Mouse (Mus musculus): ENCODE measurements around the gene Pagr1a. TPM values are rescaled to one million over a fixed set of nuclear protein-coding genes. Genes with fewer than 3 reads are reported as not detected.

Pagr1a gene
- total RNA-seq, 2 experiments from 2014 or later: 25.4 to 28.8 TPM

DNA sequence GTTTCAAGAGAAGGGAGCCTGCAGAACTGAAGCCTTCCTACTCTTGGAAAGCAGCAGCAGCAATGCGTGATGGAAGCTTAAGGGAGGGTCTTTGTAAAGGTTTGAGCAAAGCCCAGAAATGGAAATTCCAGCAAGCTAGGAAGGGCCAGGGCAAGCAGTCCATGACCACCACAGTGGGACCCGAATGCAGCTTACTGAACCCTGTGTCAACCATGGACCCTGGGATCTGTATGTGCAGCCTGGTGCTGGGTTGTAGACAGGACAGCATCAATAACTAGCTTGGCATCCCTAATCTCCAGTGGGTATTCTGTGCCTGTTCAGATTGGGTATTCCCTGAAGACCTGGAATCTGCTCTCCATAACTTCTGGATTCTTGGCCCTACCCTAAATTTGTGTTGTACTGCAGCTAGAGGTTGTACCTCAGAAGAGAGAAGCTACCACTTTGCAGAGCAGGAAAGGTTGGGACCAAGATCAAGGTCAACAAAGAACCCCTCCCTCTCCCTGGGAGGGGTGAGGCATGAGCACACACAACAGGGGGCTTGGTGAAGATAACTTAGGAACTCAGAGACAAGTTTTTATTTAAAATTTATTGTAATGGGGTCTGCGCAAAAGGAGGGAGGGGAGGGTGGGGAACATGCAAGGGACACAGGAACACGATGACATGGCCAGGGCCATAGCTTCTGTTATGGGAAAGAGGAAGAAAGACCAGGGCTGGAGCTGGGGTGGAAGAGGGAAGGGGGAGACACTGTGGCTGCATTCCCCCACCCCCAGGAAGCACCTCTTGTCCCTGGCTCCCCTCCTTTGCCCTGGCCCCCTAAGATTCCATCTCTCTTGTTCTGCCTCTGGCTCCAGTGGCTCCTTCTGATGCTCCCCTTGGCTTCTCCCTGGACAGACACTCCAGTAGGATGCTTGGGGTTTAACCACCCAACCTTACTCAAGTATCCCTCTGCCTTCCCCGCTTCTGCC, 4.7 kb upstream of the Pagr1a start:
- intact Hi-C loops (cut with DNase I): no loop called here
- no peak for DNase-seq (ENCODE audit: low spot score in 2 of 2)

DNA sequence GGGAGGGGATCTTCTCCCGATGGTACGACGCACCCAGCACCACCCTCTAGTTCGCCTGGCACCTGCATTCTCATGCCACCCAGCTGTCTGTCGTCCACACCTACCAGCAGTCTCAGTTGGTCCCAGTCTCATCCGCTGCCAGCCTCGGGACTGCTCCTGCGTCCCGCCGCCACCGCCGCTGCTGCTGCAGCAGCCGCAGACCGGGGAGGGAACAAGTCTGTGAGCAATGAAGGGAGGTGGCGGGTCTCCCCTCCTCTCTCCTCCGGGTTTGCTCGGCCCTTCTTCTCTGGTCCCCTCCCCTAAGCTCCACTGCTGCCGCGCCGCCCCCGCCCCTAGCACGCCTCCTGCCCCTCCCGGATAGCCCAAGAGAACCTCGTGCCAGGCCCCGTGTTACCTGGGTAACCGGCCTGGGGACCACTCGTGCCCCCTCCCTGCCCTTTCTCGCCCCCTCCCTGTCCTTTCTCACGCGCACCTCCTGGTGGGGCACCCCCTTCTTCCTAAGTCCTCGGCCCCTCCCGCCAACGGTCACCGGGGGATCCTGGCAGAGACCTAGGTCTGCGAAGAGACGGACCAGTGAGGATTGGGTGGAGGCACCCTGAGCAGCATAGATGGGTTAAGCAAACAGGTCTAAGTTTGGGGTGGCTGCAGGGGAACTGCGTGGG, 3.9 kb upstream of the Pagr1a start, which contains the start of the genes Gm42742 and Prrt2:
Gene Gm42742, minus strand, starts transcription at position 197 of the 662 bp plus-strand sequence.
Gene Prrt2, minus strand, starts transcription at position 311 of the 662 bp plus-strand sequence.
- peak; percentile 74 to 79 for DNase-seq (ENCODE audit: low spot score in 2 of 2)
- intact Hi-C loops (cut with DNase I): no loop called here

DNA sequence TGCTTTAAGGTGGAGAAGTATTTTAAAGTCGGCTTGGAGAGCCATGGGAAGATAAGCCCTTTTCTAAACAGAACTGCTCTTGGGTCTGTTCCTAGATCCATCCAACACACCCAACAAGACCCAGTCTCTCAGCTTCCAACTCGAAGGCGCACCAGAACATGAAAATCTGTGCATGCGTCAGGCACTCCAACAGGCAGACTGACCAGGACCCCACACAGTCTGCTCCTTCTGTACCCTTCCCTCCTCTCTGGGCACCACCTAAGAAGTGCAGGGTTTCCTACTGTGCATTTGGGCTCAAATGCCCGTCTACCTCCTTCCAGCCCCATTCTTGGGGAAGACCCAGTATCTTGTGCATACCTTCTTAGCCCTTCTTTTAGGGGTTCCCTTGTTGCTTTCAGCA, 3.3 kb upstream of the Pagr1a start:
- intact Hi-C loops (cut with DNase I): no loop called here
- no peak for DNase-seq (ENCODE audit: low spot score in 2 of 2)

DNA sequence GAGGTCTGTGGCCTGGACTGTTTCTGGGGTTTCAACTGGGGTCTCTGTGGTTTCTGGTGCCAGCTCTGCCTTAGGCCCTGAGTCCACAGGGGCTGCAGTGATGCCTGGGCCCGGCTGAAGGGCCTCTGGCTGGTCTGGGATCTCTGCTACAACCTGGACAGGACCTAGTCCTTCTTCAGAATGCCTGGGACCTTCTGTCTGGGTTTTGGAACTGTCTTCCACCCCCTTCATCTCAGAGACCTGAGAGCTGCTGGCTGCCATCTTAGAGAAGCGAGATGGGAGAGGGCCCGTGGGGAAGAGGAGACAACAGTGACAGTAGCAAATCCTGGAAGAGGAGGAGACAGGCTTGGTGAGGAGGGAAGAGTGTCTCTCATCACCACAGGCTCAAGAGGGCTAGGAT, 2.9 kb upstream of the Pagr1a start:
- DNase-seq (ENCODE audit: low spot score in 2 of 2): peak in 1 of 2 experiments; percentile 39
- intact Hi-C loops (cut with DNase I): no loop called here

DNA sequence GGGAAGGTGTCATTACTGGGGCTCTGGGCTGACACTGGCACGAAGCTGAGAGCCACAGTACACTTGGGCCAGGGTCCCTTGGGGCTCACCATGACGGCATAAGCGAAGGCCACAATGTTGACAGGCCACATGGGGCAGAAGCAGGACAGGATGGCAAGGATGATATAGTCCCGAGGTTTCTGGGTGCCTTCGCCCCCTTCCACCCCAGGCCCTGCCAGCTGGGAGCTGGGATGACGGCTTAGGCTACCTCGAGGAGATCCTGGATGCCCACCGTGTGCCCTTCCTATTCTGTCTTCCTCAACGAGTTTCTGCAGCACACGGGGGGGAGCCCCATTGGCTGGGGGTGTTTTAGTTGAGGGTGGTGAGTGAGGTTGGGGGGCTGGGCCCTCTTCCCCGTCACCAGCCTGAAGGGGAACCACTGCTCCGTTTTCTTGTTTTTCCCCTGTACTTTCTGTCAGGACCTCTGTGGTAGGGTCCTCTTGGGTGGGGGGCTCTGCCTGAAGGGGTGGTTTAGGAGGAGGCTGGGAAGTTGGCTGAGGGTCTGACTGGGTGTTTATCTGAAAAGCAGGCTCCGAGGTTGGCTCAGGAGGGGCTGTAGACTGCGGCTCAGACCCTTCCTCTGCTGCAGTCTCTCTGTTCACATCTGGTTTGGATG, 2.3 kb upstream of the Pagr1a start:
- intact Hi-C loops (cut with DNase I): loop anchor here (5.0 kb wide), 1 partner anchor 132 kb away; no protein-coding TSS in a partner anchor
- DNase-seq (ENCODE audit: low spot score in 2 of 2): no peak

DNA sequence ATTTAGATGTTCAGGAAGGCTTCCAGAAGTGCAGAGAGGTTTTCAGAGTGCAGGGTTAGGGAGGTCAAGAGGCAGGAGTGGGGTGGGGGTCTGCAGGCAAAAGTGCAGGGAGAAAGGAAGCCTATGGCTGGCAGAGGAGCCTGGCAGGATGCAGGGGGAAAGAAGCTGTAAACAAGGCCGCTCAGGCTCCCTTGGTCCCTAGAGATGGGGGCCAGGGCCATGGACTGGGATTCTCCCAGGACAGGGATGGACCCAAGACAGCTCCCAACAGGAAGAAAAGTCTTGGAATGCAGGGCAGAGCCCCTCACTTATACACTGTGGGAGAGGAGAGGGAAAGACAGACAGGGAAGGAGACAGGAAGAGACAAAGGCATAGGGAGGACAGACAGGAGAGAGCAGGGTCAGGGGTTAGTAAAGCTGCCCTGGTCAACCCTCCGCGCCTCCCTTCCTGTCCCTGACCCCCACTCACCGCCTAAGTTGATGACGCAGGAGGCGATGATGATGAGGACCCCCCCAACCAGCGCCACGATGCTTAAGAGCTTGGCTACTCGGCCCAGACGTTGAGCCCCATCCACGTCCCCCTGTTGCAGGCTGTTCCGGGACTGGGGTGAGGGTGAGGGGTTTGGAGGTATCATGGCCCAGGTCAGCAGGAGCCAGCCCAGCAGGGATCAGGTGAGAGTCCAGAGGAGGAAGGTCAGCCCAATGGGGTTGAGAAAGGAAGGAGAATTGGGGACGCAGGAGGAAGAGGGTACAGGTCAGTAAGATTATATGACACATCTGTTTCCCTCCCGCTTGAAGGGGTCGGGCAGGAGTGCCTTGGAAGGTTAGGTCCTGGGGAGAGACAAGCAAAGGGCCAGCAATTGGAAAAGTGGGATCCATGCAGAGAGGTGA, 1.5 kb upstream of the Pagr1a start:
- intact Hi-C loops (cut with DNase I): loop anchor here (5.0 kb wide), 1 partner anchor 131 kb away; no protein-coding TSS in a partner anchor
- DNase-seq (ENCODE audit: low spot score in 2 of 2): no peak

DNA sequence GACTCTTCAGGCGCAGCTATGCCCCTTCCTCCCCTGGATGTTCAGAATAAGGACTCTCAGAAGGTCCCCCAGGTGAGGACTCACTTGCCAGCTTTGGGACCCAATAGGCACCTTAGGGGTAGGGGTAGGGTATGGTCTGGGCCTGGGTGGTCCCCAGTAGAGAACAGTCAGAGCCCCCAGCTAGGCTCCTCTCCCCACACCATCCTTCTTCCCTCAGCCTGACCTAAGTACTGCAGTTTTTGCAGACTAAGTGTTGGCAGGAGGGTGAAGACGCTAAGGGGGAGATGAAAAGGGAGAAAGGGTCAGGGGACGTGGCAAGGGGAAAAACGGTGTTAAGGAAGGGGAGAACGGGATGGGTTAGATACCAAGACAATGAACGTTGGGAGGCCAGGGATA, 796 bp upstream of the Pagr1a start:
- intact Hi-C loops (cut with DNase I): loop anchor here (2.0 to 5.0 kb wide), 3 partner anchors 41 to 131 kb away; partner anchors contain the start of genes Cdiptos and Sez6l2
- no peak for DNase-seq (ENCODE audit: low spot score in 2 of 2)

DNA sequence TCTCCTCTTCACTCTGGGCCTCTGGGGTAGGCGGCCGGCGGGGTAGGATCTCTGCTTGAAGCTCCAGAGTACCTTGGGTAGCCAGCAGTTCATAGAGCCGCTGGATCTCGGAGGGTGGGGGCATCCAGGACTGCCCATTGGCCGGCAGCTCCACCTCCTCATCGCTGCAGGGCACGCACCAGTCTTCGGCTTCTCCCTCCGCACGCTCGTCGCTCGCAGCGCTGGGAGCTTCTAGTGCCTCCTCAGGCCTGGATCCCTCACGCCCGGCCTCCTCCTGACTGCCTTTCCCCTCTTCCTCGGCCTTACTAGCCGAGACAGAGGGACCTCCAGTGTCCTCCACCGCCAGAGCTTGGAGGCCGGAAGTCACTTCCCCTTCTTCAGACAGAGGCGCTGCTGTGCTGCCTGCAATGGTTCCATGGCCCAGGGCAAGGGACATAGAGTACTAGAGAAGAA, 640 bp downstream of the Pagr1a start:
- no peak for DNase-seq (ENCODE audit: low spot score in 2 of 2)
- intact Hi-C loops (cut with DNase I): loop anchor here (2.0 to 5.0 kb wide), 3 partner anchors 40 to 129 kb away; partner anchors contain the start of genes Cdiptos and Sez6l2

DNA sequence TGATC, 869 bp downstream of the Pagr1a start, which contains the start of gene Pagr1b:
Gene Pagr1b, minus strand, starts transcription at position 4 of the 5 bp plus-strand sequence.
- DNase-seq (ENCODE audit: low spot score in 2 of 2): no peak
- intact Hi-C loops (cut with DNase I): loop anchor here (2.0 to 5.0 kb wide), 3 partner anchors 39 to 129 kb away; partner anchors contain the start of genes Cdiptos and Sez6l2

DNA sequence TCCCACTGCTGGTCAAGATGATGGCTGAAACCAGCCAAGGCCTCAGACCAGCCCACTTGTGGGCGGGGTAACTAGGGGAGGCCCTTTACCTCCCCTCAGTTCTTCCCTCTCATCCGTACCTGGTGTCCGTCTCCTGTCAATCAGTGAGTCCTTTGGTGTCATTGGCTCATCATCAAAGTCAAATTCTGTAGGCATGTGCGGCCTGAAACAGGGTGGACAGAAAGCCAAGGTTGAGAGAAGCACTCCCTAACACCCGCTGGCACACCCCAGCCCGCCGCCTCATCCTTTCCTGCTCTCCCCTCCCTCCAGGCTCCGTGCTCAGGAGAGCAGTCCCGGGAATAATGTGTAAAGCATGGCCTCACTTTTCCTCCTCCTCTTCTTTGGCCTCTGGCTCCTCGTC, 1.1 kb downstream of the Pagr1a start:
- DNase-seq (ENCODE audit: low spot score in 2 of 2): no peak
- intact Hi-C loops (cut with DNase I): loop anchor here (2.0 to 5.0 kb wide), 3 partner anchors 39 to 129 kb away; partner anchors contain the start of genes Cdiptos and Sez6l2

DNA sequence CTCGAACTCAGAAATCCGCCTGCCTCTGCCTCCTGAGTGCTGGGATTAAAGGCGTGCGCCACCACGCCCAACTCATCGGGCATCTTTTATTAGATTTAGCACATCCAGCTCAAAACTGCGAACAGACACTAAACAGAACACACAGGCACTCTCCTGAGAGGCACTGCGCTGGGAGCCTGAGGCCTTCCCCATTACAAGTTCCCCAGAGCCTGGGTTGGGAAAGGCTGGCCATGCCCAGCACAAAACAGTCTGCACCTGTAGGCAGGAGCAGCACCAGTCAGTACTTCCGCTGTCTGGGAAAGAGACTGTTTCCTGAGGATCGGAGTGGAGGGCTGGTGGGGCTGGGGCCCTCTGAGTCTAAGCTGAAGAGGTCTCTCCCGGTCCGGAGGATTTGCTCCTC, 2.2 kb downstream of the Pagr1a start:
- intact Hi-C loops (cut with DNase I): loop anchor here (5.0 kb wide), 1 partner anchor 128 kb away; no protein-coding TSS in a partner anchor
- no peak for DNase-seq (ENCODE audit: low spot score in 2 of 2)

DNA sequence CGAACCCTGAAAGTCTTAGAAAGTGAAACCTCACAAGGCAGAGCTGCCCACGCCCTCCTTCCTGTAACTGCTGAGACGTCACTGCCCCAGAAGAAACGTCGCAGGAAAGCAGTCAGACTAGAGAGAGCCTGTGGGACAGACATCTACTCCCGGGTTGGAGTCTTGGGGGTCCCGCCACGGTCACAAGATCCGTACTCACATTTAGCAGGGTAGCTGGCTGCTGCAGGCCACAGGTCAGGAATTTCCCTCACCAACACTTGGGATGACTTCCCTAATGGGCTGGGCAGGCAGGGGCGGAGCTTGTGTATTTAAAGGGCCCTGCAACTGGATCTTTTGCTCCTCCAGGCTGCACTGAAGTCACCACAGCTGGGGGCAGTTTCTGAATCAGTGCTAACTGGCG, 2.8 kb downstream of the Pagr1a start, which contains the start of gene Mvp:
Gene Mvp, minus strand, starts transcription at position 302 of the 400 bp plus-strand sequence.
- intact Hi-C loops (cut with DNase I): no loop called here
- peak in 1 of 2 experiments; percentile 30 for DNase-seq (ENCODE audit: low spot score in 2 of 2)

DNA sequence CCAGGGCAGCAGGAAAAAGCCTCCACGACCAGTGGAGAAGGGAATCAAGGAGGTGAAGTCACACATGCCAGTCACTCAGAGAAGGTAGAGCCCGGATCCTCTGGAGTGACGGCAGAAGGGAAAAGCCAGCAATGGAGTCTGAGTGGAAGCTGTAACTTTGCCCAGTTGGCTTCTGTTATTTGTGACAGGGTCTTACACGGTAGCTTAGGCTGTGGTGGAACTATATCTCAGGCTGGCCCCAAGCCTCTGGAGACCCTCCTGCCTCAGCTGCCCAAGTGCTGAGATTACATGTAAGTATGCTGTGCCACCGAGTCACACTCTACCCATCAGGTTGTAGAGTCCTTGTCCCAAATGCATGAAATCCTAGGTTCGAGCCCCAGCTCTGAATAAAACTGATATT, 3.8 kb downstream of the Pagr1a start:
- intact Hi-C loops (cut with DNase I): no loop called here

DNA sequence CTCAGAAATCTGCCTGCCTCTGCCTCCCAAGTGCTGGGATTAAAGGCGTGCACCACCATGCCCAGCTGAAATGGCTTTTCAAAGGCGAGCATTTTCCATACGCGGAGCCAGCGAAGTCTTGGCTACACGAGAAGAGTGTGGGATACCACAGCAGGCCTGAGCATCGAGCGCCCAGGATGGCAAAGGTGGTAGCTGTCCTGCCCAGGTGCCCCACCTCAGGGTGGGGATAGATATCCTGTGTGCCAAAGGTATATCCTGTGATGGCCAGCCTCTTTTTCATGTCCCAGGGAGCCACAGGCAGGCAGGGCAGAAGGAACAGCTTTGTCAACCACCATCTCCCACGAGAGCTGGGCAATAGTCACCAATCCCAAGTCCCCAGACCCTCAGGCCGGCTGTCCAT, 4.3 kb downstream of the Pagr1a start:
- intact Hi-C loops (cut with DNase I): no loop called here
- no peak for DNase-seq (ENCODE audit: low spot score in 2 of 2)

More for the DNA sequence above, 3.8 kb downstream of the Pagr1a start:
- DNase-seq (ENCODE audit: low spot score in 2 of 2): no peak

DNA sequence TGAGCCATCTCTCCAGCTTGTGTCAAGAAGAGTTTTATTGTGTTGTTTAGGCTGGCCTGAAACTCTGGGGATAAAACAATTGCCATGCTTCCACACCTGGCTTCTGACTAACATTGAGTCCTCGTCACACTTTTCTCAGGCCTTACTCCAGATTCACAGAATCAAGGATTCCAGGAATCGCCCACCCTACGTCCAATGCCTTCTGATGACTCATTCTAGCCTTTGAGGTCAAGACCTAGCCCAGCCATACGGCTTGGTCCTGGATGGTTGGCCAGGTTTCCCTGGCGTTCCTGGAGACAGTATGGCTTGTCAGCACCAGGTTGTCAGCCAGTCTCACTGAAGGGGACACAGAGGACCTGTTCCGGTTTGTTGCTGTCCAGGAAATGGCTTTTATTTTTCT, 4.8 kb downstream of the Pagr1a start:
- no peak for DNase-seq (ENCODE audit: low spot score in 2 of 2)
- intact Hi-C loops (cut with DNase I): no loop called here

DNA sequence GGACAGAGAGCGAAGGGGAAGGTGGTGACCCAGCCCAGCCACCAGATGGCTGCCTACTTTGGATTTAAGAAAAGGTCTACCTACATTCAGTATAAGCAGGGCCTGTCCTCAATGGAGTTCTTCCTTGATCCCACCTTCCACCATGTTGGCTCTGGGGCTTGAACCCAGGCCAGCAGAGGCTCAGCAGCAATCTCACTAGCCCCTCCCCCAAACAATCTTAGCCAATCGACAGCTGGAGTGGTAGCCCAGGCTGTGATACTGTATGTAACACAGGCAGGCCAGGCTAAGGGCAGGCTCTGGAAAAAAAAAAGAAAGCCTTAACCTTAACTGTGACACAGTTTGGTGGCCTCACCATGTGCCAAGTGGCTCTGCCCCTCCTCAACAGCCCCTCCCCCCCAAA, 5.4 kb downstream of the Pagr1a start:
- intact Hi-C loops (cut with DNase I): no loop called here
- DNase-seq (ENCODE audit: low spot score in 2 of 2): no peak

DNA sequence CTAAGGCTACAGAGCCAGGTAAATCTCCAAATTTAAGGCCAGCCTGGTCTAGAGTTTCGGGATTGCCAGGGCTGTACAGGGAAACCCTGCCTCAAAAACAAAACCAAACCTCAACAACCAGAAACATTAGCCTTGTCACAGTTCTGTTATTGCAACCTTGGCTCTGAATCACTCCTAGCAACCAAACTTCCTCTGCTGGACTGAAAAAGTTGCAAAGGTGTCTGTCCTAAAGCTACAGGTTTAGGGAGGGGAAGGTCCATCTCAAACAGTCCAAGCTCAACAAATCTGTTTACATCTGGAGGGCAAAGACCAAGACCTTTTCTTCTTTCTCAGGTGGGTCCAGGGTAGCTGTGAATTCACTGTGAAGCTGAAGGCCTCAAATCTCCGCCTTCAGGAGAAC, 6.1 kb downstream of the Pagr1a start:
- DNase-seq (ENCODE audit: low spot score in 2 of 2): no peak
- intact Hi-C loops (cut with DNase I): no loop called here

DNA sequence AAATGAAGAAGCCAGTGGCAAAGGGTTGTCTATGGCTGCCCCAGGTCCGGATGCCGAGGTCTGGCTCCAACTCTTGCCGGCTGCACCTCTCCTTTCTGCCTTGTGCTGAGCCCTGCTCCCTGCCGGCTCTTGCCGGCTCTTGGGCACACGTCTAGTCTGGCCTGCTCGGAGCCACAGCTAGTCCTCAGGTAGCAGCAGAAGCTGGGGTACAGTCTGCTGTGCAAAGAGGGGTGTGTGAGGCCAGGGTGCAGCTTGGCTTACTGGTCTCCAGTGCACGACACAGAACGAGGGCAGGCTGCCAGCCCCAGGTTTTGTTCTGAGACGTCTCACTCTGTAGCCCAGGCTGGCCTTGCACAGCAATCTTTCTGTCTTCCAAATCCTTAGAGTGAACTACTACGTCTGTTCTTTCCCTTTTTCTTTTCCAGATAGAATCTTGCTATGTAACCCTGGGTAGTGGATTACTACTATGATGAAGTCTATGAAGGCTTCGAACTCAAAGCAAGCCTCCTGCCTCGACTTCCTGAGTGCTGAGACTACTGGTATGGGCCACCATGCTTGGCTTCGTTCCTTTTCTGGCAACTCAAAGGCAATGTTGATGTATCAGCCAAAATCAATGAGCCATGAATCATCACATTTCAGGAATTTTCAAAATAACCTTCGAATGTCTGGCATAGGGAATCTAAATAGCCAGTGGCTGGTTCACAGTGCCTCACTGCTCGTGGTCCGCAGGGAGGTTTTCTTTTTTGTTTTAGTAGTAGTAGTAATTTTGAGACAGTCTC, 7.7 kb downstream of the Pagr1a start:
- intact Hi-C loops (cut with DNase I): loop anchor here (2.0 kb wide), 1 partner anchor 25 kb away; no protein-coding TSS in a partner anchor
- no peak for DNase-seq (ENCODE audit: low spot score in 2 of 2)
